Mouse (Mus musculus) myocyte (in vitro differentiated cells): ENCODE results near the gene Ghdc. TPM values are rescaled to one million over a fixed set of nuclear protein-coding genes. Genes with fewer than 3 reads are reported as not detected.
A peak's percentile ranks its signal among the peaks of the same experiment; 100 is the strongest.

Experiments
- H3K27me3 ChIP-seq: one replicate; pipeline ENCODE4 v1.6.1; 2011; ENCODE audit not compliant: control insufficient read depth, insufficient read depth, insufficient read length
- H3K36me3 ChIP-seq: one replicate; pipeline ENCODE4 v1.6.1; 2011; ENCODE audit not compliant: control insufficient read depth, insufficient read depth
- H3K4me2 ChIP-seq: one replicate; pipeline ENCODE4 v1.6.1; 2011; ENCODE audit warnings: low read depth, control low read depth
- H3K4me3 ChIP-seq: one replicate; pipeline ENCODE4 v1.5.1; 2011; ENCODE audit warnings: mild to moderate bottlenecking, control low read depth, moderate library complexity
- H3K79me2 ChIP-seq: one replicate; pipeline ENCODE4 v1.6.1; 2011; ENCODE audit not compliant: control insufficient read depth, insufficient read depth
- H3ac ChIP-seq: one replicate; pipeline ENCODE4 v1.6.1; 2011; ENCODE audit not compliant: control insufficient read depth, insufficient read length
- CEBPB ChIP-seq: IDR thresholded peaks from 2 replicates; pipeline ENCODE4 v1.6.1; 2011; ENCODE audit warnings: mild to moderate bottlenecking, moderate library complexity; ENCODE audit not compliant: poor library complexity, insufficient read depth, severe bottlenecking
- E2F4 ChIP-seq: IDR thresholded peaks from one replicate; pipeline ENCODE4 v1.6.1; 2011; ENCODE audit warnings: mild to moderate bottlenecking, control low read depth, moderate library complexity; ENCODE audit not compliant: insufficient read depth
- MAX ChIP-seq: IDR thresholded peaks from one replicate; pipeline ENCODE4 v1.6.1; 2011; ENCODE audit warnings: low read depth, mild to moderate bottlenecking, control low read depth
- MYOD1 ChIP-seq, 3 experiments: IDR thresholded peaks; one replicate each; pipeline ENCODE4 v1.6.1; 2011; ENCODE audit warnings: control low read depth in 2 of 3, low read depth in 2 of 3, mild to moderate bottlenecking in 2 of 3, moderate library complexity in 1 of 3; ENCODE audit not compliant: insufficient read length in 2 of 3, control insufficient read depth in 1 of 3
- MYOG ChIP-seq, 3 experiments: IDR thresholded peaks; one replicate each; pipeline ENCODE4 v1.6.1; 2011; ENCODE audit warnings: control low read depth in 2 of 3, low read depth in 2 of 3, mild to moderate bottlenecking in 2 of 3; ENCODE audit not compliant: insufficient read length in 2 of 3, control insufficient read depth in 1 of 3, insufficient read depth in 1 of 3
- POLR2A ChIP-seq: IDR thresholded peaks from one replicate; pipeline ENCODE4 v1.6.1; 2011; ENCODE audit warnings: low read depth, mild to moderate bottlenecking, control low read depth, moderate library complexity; ENCODE audit not compliant: insufficient read length
- POLR2AphosphoS2 ChIP-seq: IDR thresholded peaks from one replicate; pipeline ENCODE4 v1.6.1; 2011; ENCODE audit warnings: low read depth, control low read depth; ENCODE audit not compliant: insufficient read length
- REST ChIP-seq: IDR thresholded peaks from one replicate; pipeline ENCODE4 v1.6.1; 2011; ENCODE audit warnings: mild to moderate bottlenecking, control low read depth, moderate library complexity; ENCODE audit not compliant: insufficient read depth, insufficient read length
- SRF ChIP-seq: IDR thresholded peaks from one replicate; pipeline ENCODE4 v1.6.1; 2011; ENCODE audit warnings: low read depth; ENCODE audit not compliant: control insufficient read depth, insufficient read length
- TCF12 ChIP-seq: IDR thresholded peaks from one replicate; pipeline ENCODE4 v1.6.1; 2011; ENCODE audit warnings: mild to moderate bottlenecking, control low read depth; ENCODE audit not compliant: poor library complexity, insufficient read depth, severe bottlenecking
- TCF3 ChIP-seq: IDR thresholded peaks from one replicate; pipeline ENCODE4 v1.6.1; 2011; ENCODE audit warnings: low read depth, control low read depth; ENCODE audit not compliant: insufficient read length
- USF1 ChIP-seq: IDR thresholded peaks from one replicate; pipeline ENCODE4 v1.6.1; 2011; ENCODE audit warnings: low read depth, mild to moderate bottlenecking, control low read depth, moderate library complexity
- polyA plus RNA-seq: library from polyadenylated mRNA; unstranded; fragments of >200 nt; fragmentation: generic; extraction: Trizol; gene quantifications from one replicate; pipeline ENCODE4 v1.2.1, GENCODE M21; 2012; ENCODE audit warnings: missing spikeins

Gene Ghdc
- polyA plus RNA-seq, 1 experiment, result 10.4 TPM

GRCm38 (mm10) chr11:100778069-100778468, 7.3 kb upstream of the Ghdc start:
- no peaks in the 10 kb centered on the region for H3K27me3 ChIP-seq
- H3K36me3 ChIP-seq, result no peaks in the 10 kb centered on the region
- no peak overlapping the region for H3K4me2 ChIP-seq
- H3K4me3 ChIP-seq, result no peak overlapping the region
- H3K79me2 ChIP-seq, result no peaks in the 10 kb centered on the region
- TF ChIP-seq USF1, result no peak
- TF ChIP-seq POLR2AphosphoS2, result no peak
- TF ChIP-seq MAX, result no peak
- TF ChIP-seq TCF3, result no peak
- TF ChIP-seq SRF, result no peak
- no peak for TF ChIP-seq MYOD1 (IDR thresholded peaks at IDR 0.05; ENCODE audit: control insufficient read depth in 1 of 3, insufficient read length in 2 of 3, low read depth in 2 of 3)
- no peak for TF ChIP-seq REST
- TF ChIP-seq MYOG (IDR thresholded peaks at IDR 0.05; ENCODE audit: control insufficient read depth in 1 of 3, insufficient read depth in 1 of 3, insufficient read length in 2 of 3, low read depth in 2 of 3), result no peak
- no peak for TF ChIP-seq E2F4
- no peak overlapping the region for H3ac ChIP-seq

- Histone ChIP-seq H3K79me2 (no peaks in the 10 kb centered on the region), H3K36me3 (no peaks in the 10 kb centered on the region), H3K4me3 (no peak overlapping the region), H3K4me2 (no peak overlapping the region), H3K27me3 (no peaks in the 10 kb centered on the region), H3ac (no peak overlapping the region)
- no peak for TF ChIP-seq POLR2AphosphoS2
- TF ChIP-seq POLR2A, result no peak
- no peak for TF ChIP-seq SRF
- TF ChIP-seq USF1, result no peak
- no peak for TF ChIP-seq MYOG (IDR thresholded peaks at IDR 0.05; ENCODE audit: control insufficient read depth in 1 of 3, insufficient read depth in 1 of 3, insufficient read length in 2 of 3, low read depth in 2 of 3)
- no peak for TF ChIP-seq E2F4
- no peak for TF ChIP-seq CEBPB
- TF ChIP-seq TCF12, result no peak
- TF ChIP-seq TCF3, result no peak
- no peak for TF ChIP-seq MYOD1 (IDR thresholded peaks at IDR 0.05; ENCODE audit: control insufficient read depth in 1 of 3, insufficient read length in 2 of 3, low read depth in 2 of 3)
- TF ChIP-seq MAX, result no peak
- TF ChIP-seq REST, result no peak
These were observed 5.2 kb upstream of the Ghdc start for GRCm38 (mm10) chr11:100775921-100776320.

GRCm38 (mm10) chr11:100774261-100774660, 3.5 kb upstream of the Ghdc start:
- H3K4me3 ChIP-seq, result no peak overlapping the region
- no peak overlapping the region for H3ac ChIP-seq
- H3K4me2 ChIP-seq, result no peak overlapping the region
- no peaks in the 10 kb centered on the region for H3K27me3 ChIP-seq
- TF ChIP-seq REST, result no peak
- TF ChIP-seq POLR2A, result no peak
- no peak for TF ChIP-seq USF1
- TF ChIP-seq SRF, result no peak
- no peak for TF ChIP-seq MYOG (IDR thresholded peaks at IDR 0.05; ENCODE audit: control insufficient read depth in 1 of 3, insufficient read depth in 1 of 3, insufficient read length in 2 of 3, low read depth in 2 of 3)
- TF ChIP-seq TCF3, result no peak
- TF ChIP-seq POLR2AphosphoS2, result no peak
- TF ChIP-seq MYOD1 (IDR thresholded peaks at IDR 0.05; ENCODE audit: control insufficient read depth in 1 of 3, insufficient read length in 2 of 3, low read depth in 2 of 3), result no peak
- no peak for TF ChIP-seq CEBPB
- no peak for TF ChIP-seq MAX
- TF ChIP-seq E2F4, result no peak
- TF ChIP-seq TCF12, result no peak
- H3K79me2 ChIP-seq, result no peaks in the 10 kb centered on the region
- no peaks in the 10 kb centered on the region for H3K36me3 ChIP-seq

- H3K36me3 ChIP-seq, result no peaks in the 10 kb centered on the region
- H3ac ChIP-seq, result no peak overlapping the region
- H3K79me2 ChIP-seq, result no peaks in the 10 kb centered on the region
- TF ChIP-seq POLR2A, result no peak
- TF ChIP-seq E2F4, result no peak
- TF ChIP-seq REST, result no peak
- no peak for TF ChIP-seq MYOD1 (IDR thresholded peaks at IDR 0.05; ENCODE audit: control insufficient read depth in 1 of 3, insufficient read length in 2 of 3, low read depth in 2 of 3)
- no peak for TF ChIP-seq MAX
- TF ChIP-seq USF1, result no peak
- TF ChIP-seq TCF12, result no peak
- TF ChIP-seq SRF, result no peak
- TF ChIP-seq POLR2AphosphoS2, result no peak
- no peak for TF ChIP-seq TCF3
- TF ChIP-seq CEBPB, result no peak
- H3K27me3 ChIP-seq, result no peaks in the 10 kb centered on the region
- peak overlapping the region; percentile 71 for H3K4me2 ChIP-seq
- H3K4me3 ChIP-seq, result peak overlapping the region; percentile 44
These were observed 777 bp downstream of the Ghdc start for GRCm38 (mm10) chr11:100769980-100770379.

GRCm38 (mm10) chr11:100767871-100768270, 2.9 kb downstream of the Ghdc start:
- TF ChIP-seq E2F4 (no peak), REST (no peak), CEBPB (no peak), MYOG (IDR thresholded peaks at IDR 0.05; ENCODE audit: control insufficient read depth in 1 of 3, insufficient read depth in 1 of 3, insufficient read length in 2 of 3, low read depth in 2 of 3) (no peak), POLR2AphosphoS2 (no peak), POLR2A (no peak)
- Histone ChIP-seq H3ac (no peak overlapping the region), H3K4me3 (no peak overlapping the region), H3K79me2 (no peaks in the 10 kb centered on the region), H3K27me3 (peaks cover 3% of the 10 kb centered on the region), H3K4me2 (no peak overlapping the region), H3K36me3 (no peaks in the 10 kb centered on the region)
